Mouse (Mus musculus): ENCODE measurements around the gene Aqp1. TPM values are rescaled to one million over a fixed set of nuclear protein-coding genes. Genes with fewer than 3 reads are reported as not detected.

Aqp1 gene
- 100 to 1,000 TPM in 1 of 2 experiments, 10 to 100 TPM in 1; 41.5 to 104 TPM for total RNA-seq (2021)
- long read RNA-seq, experiment 1, transcript Aqp1-201 (4 exons, 2,627 nt) = major isoform, 129 of 133 reads
- long read RNA-seq, experiment 1, partial matches to known transcripts = 4 of 133 reads
- long read RNA-seq, experiment 1, other reads (novel, unspliced or antisense) = 0 of 133 reads
- long read RNA-seq, experiment 2, transcript Aqp1-201 (4 exons, 2,627 nt) = major isoform, 46 of 64 reads
- long read RNA-seq, experiment 2, partial matches to known transcripts = 1 of 64 reads
- long read RNA-seq, experiment 2, other reads (novel, unspliced or antisense) = 17 of 64 reads

- DNase-seq (ENCODE audit: low spot score in 2 of 2) = peak in 1 of 2 experiments; percentile 26
Measured at GRCm38 (mm10) chr6:55335989-55336514, at the start of gene Aqp1. Gene Aqp1 (plus strand): TSS chr6:55336432.

- DNase-seq (ENCODE audit: low spot score in 2 of 2) = no peak
Measured at GRCm38 (mm10) chr6:55288007-55288602, 48.1 kb upstream of the Aqp1 start.

GRCm38 (mm10) chr6:55294549-55295131 is 41.6 kb upstream of the Aqp1 start:
- DNase-seq (ENCODE audit: low spot score in 2 of 2) = no peak

GRCm38 (mm10) chr6:55295325-55295724 is 40.9 kb upstream of the Aqp1 start:
- DNase-seq (ENCODE audit: low spot score in 2 of 2) = no peak

GRCm38 (mm10) chr6:55299482-55299881 is 36.8 kb upstream of the Aqp1 start:
- DNase-seq (ENCODE audit: low spot score in 2 of 2) = no peak

GRCm38 (mm10) chr6:55299917-55300316 is 36.3 kb upstream of the Aqp1 start:
- no peak for DNase-seq (ENCODE audit: low spot score in 2 of 2)

GRCm38 (mm10) chr6:55300704-55301103 is 35.5 kb upstream of the Aqp1 start:
- no peak for DNase-seq (ENCODE audit: low spot score in 2 of 2)

GRCm38 (mm10) chr6:55310179-55310578 is 26.1 kb upstream of the Aqp1 start:
- DNase-seq (ENCODE audit: low spot score in 2 of 2) = no peak

GRCm38 (mm10) chr6:55311962-55312361 is 24.3 kb upstream of the Aqp1 start:
- no peak for DNase-seq (ENCODE audit: low spot score in 2 of 2)

GRCm38 (mm10) chr6:55313893-55314292 is 22.3 kb upstream of the Aqp1 start:
- DNase-seq (ENCODE audit: low spot score in 2 of 2) = no peak

GRCm38 (mm10) chr6:55314628-55315027 is 21.6 kb upstream of the Aqp1 start:
- DNase-seq (ENCODE audit: low spot score in 2 of 2) = no peak

GRCm38 (mm10) chr6:55318597-55318996 is 17.6 kb upstream of the Aqp1 start:
- DNase-seq (ENCODE audit: low spot score in 2 of 2) = no peak

GRCm38 (mm10) chr6:55319585-55320551 is 16.4 kb upstream of the Aqp1 start:
- DNase-seq (ENCODE audit: low spot score in 2 of 2) = no peak

GRCm38 (mm10) chr6:55320894-55321293 is 15.3 kb upstream of the Aqp1 start:
- DNase-seq (ENCODE audit: low spot score in 2 of 2) = no peak

GRCm38 (mm10) chr6:55321518-55321917 is 14.7 kb upstream of the Aqp1 start:
- no peak for DNase-seq (ENCODE audit: low spot score in 2 of 2)

- no peak for DNase-seq (ENCODE audit: low spot score in 2 of 2)
Measured at GRCm38 (mm10) chr6:55322980-55323379, 13.3 kb upstream of the Aqp1 start.

- no peak for DNase-seq (ENCODE audit: low spot score in 2 of 2)
Measured at GRCm38 (mm10) chr6:55323908-55324634, 12.2 kb upstream of the Aqp1 start.

- no peak for DNase-seq (ENCODE audit: low spot score in 2 of 2)
Measured at GRCm38 (mm10) chr6:55324785-55325184, 11.4 kb upstream of the Aqp1 start.

GRCm38 (mm10) chr6:55326299-55326698 is 9.9 kb upstream of the Aqp1 start:
- no peak for DNase-seq (ENCODE audit: low spot score in 2 of 2)

GRCm38 (mm10) chr6:55327326-55327725 is 8.9 kb upstream of the Aqp1 start:
- DNase-seq (ENCODE audit: low spot score in 2 of 2) = no peak
